Mouse (Mus musculus) urinary bladder, postnatal 25 days (tissue): ENCODE results near the gene Ppp2ca.
"Not testable (repeated sequence)": the region's sequence is repeated elsewhere in the genome, so short reads cannot be mapped to it uniquely, and the experiment has no call there.

Experiments used
- DNase-seq: peaks from one replicate; pipeline ENCODE4 v3.0.0; 2022; ENCODE audit warnings: low spot score

Gene Ppp2ca

DNA sequence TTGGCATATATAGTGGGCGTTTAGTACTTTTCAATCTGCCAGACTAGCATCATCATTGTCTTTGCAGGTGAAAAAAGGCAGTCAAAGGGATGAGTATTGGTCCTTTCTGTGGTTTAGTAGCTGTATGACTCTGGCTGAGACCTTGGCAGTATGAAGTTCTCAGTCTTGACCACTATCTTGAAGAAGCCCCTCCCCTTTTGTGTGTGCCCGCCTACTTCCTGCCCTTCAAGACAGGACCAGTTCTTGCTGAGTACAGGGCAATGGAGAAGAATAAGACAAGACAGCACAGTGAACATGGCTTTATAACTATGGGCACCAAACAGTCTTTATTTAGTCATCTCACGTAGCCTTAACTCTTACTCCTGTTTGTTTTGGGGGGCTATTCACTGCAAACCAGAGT is 1.5 kb upstream of the Ppp2ca start:
- no peak for DNase-seq

- DNase-seq = no peak
Measured at GRCm38 (mm10) chr11:52097596-52097995, 885 bp upstream of the Ppp2ca start.

DNA sequence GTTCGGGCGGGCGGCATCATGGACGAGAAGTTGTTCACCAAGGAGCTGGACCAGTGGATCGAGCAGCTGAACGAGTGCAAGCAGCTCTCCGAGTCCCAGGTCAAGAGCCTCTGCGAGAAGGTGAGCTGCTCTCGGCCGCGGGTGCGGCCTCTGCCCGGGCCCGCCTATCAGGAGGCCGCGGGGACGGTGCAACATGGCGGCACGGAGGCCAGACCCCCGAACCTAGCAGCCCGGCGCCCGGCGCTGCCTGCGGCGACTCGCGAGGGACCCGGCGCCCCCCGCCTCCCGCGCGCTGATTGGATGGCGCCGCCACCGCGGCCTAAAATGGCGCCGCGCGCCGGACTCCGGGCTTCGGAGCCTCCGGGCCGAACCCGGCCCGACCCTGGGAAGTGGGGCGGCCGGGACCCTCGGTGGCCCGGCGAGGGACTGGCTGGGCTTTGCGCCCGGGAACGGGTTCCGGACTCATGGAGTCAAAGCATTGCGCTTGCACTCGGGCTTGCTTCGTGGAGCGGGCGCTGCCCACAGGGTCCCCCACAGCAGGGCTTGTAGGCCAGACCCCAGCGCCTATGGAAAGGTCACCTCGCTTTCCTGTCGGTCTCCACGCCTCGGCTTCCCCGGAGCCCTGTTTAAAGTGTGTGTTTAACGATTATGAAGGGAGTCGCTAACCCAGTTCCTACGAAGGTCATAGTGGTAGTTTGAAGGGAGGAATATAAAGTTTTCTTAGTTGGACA is 715 bp downstream of the Ppp2ca start:
- DNase-seq = peak; percentile 53

GRCm38 (mm10) chr11:52099771-52100219 is 1.3 kb downstream of the Ppp2ca start:
- DNase-seq = no peak

GRCm38 (mm10) chr11:52102977-52103376 is 4.5 kb downstream of the Ppp2ca start:
- DNase-seq = no peak

DNA sequence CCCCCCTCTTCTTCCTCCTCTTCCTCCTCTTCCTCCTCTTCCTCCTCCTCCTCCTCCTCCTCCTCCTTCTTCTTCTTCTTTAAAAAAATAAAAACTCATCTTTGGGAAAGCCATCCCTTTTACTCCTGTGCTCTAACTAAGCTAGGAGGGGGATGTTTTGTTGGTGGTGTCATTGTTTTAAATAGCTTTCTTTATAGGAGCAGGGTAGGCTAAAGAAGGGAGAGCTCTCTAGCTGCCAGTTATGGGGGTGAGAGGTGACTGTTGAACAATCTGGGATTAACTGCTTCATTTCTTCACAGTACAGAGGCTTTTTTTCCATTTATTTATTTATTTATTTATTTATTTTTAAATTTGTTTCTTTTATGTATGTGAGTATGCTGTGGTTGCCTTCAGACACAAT is 7.0 kb downstream of the Ppp2ca start:
- DNase-seq = no peak

- DNase-seq = no peak
Measured at GRCm38 (mm10) chr11:52106037-52106436, 7.6 kb downstream of the Ppp2ca start.

GRCm38 (mm10) chr11:52106438-52106837 is 8.0 kb downstream of the Ppp2ca start:
- DNase-seq = no peak

- DNase-seq = no peak
Measured at GRCm38 (mm10) chr11:52108796-52109195, 10.3 kb downstream of the Ppp2ca start.

DNA sequence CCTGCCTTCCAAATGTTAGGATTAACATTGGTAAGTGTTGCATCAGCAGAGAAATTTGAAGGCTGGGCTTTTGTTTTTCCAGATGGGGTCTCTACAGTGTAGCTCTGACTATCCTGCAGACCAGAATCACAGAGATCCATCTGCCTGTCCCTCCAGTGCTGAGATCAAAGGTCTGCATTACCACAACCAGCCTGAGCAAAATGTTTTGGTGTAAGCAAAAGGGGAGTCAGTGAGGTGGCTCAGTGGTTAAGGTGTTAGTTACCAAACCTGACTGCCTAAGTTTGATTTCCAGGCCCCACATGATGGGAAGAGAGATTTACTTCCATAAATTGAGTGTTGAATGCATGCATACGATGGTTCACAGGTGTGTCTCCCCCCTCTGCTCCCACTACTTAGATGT is 10.9 kb downstream of the Ppp2ca start:
- no peak for DNase-seq

- DNase-seq = no peak
Measured at GRCm38 (mm10) chr11:52115479-52115878, 17.0 kb downstream of the Ppp2ca start.

DNA sequence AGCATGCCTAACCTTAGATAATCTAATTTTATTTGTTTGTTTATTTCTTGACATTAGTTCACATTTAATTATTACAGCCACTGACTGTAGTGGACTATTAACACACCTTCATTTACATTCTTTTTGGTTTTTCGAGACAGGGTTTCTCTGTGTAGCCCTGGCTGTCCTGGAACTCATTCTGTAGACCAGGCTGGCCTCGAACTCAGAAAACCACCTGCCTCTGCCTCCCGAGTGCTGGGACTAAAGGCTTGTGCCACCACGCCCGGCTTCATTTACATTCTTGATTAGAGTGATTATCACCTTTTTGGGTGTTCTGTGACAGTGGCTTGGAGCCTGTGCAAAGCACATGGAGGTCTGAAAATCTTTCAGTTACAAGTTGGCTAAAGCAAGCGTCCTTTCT is 17.6 kb downstream of the Ppp2ca start:
- DNase-seq = not testable (repeated sequence)

DNA sequence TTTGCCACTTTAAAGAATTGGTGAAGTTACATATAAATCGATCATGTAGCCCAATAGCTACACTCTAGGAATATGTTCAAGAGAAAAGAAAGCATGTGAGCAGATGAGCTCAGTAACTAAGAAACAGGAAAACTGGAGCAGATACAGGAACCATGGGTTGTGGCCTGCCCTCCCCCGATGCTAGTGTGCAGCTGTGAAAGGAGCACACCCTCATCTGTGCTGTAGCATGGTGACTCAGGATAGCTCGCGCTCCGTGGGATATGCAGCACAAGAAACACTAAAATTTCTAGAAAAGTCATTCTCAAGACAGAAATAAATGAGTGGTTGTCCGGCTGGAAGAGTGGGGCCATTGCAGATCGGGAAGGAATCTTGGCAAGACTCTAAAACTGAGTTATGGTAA is 18.7 kb downstream of the Ppp2ca start:
- no peak for DNase-seq

GRCm38 (mm10) chr11:52120415-52120814 is 21.9 kb downstream of the Ppp2ca start:
- not testable (repeated sequence) for DNase-seq

- DNase-seq = no peak
Measured at GRCm38 (mm10) chr11:52122045-52122444, 23.6 kb downstream of the Ppp2ca start.

GRCm38 (mm10) chr11:52124468-52124867 is 26.0 kb downstream of the Ppp2ca start:
- no peak for DNase-seq

DNA sequence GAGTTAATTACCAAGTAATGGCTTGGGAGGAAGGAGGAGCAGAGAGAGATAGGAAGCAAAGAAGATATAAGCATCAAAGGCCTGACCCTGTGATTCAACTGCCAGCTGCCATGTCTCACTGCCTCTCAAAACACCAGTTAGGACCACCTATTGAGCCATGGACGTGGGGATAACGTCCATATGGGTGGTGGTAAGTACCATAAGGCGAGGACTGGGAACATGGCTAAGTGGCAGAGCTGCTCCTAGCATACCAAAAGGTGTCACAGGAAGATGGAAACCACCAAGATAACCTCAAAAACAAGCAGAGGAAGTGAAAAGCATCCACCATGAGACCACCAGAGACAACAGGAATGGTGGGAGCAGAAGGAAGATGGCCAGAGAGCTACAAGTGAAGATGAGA is 28.7 kb downstream of the Ppp2ca start:
- no peak for DNase-seq

DNA sequence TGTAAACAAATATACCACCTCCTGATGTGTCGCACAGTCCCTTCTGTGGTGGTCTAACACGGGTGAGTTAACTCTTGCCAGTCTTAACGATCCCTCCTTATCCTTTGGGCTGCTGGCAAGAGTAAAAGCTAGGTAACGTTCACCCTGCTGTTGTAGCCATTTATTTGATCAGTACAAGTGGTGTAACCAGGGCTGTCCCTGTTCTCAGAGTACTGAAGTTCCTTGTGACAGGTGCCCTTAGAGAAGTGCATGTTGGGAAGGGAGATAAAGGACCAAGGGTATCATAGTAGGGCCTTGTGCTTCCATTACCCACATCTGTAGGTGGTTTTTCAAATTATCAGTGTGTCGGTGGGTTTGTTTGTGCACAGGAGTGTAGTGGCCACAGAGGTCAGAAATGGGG is 29.3 kb downstream of the Ppp2ca start:
- no peak for DNase-seq

DNA sequence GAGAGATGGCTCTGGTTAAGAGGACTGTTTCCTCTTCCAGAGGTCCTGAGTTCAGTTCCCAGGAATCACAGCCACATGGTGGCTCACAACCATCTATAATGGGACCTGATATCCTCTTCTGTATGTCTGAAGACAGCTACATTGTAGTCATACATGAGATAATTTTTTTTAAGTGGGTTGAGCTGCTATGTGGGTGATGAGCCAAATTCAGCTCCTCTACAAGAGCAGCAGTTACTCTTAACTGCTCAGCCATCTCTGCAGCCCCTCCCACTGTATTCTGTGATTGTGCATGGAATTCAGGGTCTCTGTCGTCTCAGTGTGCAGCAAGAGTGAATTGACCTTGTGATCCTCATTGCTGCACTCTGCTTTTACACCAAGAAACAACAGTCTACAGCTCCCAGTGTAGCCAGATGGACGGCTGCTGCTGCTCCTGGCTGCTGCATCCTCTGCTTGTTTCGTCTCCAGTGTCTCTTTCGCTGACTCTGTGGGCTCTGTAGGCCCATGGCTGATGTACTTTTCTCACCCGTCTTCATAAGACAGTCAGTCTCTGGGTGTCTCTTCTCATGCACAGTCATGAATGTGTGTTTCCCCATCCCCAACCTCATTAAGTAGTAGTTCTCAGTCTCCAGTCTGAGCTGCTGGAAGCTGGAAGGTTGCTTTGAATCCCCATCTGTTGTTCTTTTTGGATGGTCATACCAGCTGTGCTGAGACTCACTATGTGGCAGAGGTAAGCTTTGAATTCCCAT is 30.0 kb downstream of the Ppp2ca start:
- no peak for DNase-seq

- no peak for DNase-seq
Measured at GRCm38 (mm10) chr11:52129171-52129570, 30.7 kb downstream of the Ppp2ca start.

GRCm38 (mm10) chr11:52129621-52130450 is 31.4 kb downstream of the Ppp2ca start:
- DNase-seq = no peak

GRCm38 (mm10) chr11:52130451-52131068 is 32.1 kb downstream of the Ppp2ca start:
- no peak for DNase-seq
